Mouse (Mus musculus) hindbrain, embryonic 12.5 days (tissue): ENCODE measurements around the gene Ccdc141. TPM values are rescaled to one million over a fixed set of nuclear protein-coding genes. Genes with fewer than 3 reads are reported as not detected.
"Not testable (repeated sequence)": the region's sequence is repeated elsewhere in the genome, so short reads cannot be mapped to it uniquely, and the experiment has no call there.

Experiments used
- ATAC-seq: fragments of 200-750 bp; cut with Nextera tagmentation; 2 replicates; pipeline ENCODE4 v1.8.0; 2017; ENCODE audit warnings: moderate TSS enrichment; ENCODE audit not compliant: low FRiP score
- H3K27ac ChIP-seq: fragments of 300-500 bp; sonication (generic); 2 replicates; pipeline ENCODE4 v1.5.1; 2016; ENCODE audit warnings: mild to moderate bottlenecking
- H3K27me3 ChIP-seq: fragments of 300-500 bp; sonication (generic); 2 replicates; pipeline ENCODE4 v1.6.1; 2016; ENCODE audit warnings: mild to moderate bottlenecking
- H3K36me3 ChIP-seq: fragments of 300-500 bp; sonication (generic); 2 replicates; pipeline ENCODE4 v1.6.1; 2016; ENCODE audit warnings: mild to moderate bottlenecking
- H3K4me1 ChIP-seq: fragments of 300-500 bp; sonication (generic); 2 replicates; pipeline ENCODE4 v1.6.1; 2016
- H3K4me2 ChIP-seq: fragments of 300-500 bp; sonication (generic); replicated peaks from 2 replicates; pipeline ENCODE4 v1.6.1; 2016; ENCODE audit warnings: mild to moderate bottlenecking
- H3K4me3 ChIP-seq: fragments of 300-500 bp; sonication (generic); 2 replicates; pipeline ENCODE4 v1.5.1; 2016; ENCODE audit warnings: mild to moderate bottlenecking
- H3K9ac ChIP-seq: fragments of 300-500 bp; sonication (generic); 2 replicates; pipeline ENCODE4 v1.6.1; 2016; ENCODE audit warnings: mild to moderate bottlenecking, moderate library complexity
- H3K9me3 ChIP-seq: fragments of 300-500 bp; sonication (generic); replicated peaks from 2 replicates; pipeline ENCODE4 v1.6.1; 2016; ENCODE audit warnings: mild to moderate bottlenecking
- WGBS: fragments of 180-500 bp; shearing (Covaris S2); methylation state at CpG from one replicate; pipeline ENCODE4 v1.1.7; 2016; 5-methylcytosine and 5-hydroxymethylcytosine counted together
- polyA plus RNA-seq: library from polyadenylated mRNA; unstranded; fragments of >200 nt; fragmentation: Nextera tagmentation; extraction: Ambion mirVana; gene quantifications from 2 replicates; pipeline ENCODE4 v1.2.1, GENCODE M21; 2016

Gene Ccdc141
- polyA plus RNA-seq, 1 experiment from 2014 or later, result 5.9 TPM

DNA sequence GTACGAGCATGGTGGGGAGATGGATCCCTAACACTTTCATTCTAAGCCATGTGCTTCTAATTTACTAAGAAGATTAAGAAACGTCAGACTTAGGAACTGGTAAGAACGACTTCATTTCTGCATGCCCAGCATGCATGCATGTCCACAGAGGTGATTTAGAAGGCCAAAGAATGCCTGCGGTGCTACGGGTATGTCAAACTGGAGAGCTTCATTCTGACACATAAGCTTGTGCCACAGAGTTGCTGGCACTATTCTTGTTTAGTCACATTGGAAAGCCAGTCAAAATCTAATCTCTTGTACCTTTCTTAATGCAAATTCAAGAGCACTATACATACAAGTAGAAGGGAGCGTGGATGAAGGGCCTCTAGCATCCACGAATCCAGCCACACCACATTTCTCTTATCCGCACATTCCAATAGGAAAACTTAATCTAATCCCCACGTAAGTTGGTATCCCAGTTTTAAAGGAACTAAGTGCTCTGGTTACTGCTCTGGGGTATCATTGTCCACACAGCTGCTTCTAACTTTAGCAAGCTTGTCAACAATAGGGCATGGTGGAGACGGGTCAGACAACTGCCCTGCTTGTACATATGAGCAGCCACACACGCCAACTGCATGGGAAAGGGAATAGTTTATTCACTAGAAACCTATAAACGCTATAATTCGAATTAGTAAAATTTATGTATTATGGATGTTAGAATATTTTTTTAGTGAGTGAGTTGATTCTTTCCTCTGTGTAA is 136.9 kb downstream of the Ccdc141 start:
- H3K27ac ChIP-seq, result no peak overlapping the region
- H3K9ac ChIP-seq, result no peak overlapping the region
- no peaks in the 10 kb centered on the region for H3K36me3 ChIP-seq
- no peaks in the 10 kb centered on the region for H3K4me1 ChIP-seq
- H3K4me2 ChIP-seq, result no peak overlapping the region
- H3K4me3 ChIP-seq, result no peak overlapping the region
- 85% methylated on average over 13 of the region's 13 CpGs for WGBS
- H3K9me3 ChIP-seq, result no peaks in the 10 kb centered on the region
- no peak for ATAC-seq
- no peaks in the 10 kb centered on the region for H3K27me3 ChIP-seq

DNA sequence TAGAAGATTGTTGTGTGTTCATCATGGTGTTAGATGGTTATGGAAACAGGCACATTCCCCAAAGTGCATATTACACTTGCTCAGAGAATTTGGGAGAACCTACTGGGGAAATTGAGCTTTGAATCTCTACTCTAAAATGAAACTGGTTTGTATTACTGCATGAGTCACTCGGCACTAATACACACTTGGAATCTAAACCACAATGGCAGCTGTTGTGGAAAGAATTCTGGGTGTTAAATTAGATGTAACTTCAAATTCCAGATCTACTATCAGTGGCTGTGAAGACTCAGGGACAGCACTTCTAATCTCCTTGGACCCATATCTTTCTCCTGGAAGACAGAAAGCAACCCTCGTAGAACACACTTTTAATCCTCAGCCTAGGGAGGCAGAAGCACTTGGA is 149.8 kb downstream of the Ccdc141 start:
- no peak overlapping the region for H3K27ac ChIP-seq
- H3K4me3 ChIP-seq, result no peak overlapping the region
- H3K4me2 ChIP-seq, result no peak overlapping the region
- no peaks in the 10 kb centered on the region for H3K4me1 ChIP-seq
- no peaks in the 10 kb centered on the region for H3K9me3 ChIP-seq
- H3K36me3 ChIP-seq, result no peaks in the 10 kb centered on the region
- H3K27me3 ChIP-seq, result no peaks in the 10 kb centered on the region
- WGBS, result 87% methylated on average over 2 of the region's 2 CpGs
- ATAC-seq, result no peak
- H3K9ac ChIP-seq, result no peak overlapping the region

DNA sequence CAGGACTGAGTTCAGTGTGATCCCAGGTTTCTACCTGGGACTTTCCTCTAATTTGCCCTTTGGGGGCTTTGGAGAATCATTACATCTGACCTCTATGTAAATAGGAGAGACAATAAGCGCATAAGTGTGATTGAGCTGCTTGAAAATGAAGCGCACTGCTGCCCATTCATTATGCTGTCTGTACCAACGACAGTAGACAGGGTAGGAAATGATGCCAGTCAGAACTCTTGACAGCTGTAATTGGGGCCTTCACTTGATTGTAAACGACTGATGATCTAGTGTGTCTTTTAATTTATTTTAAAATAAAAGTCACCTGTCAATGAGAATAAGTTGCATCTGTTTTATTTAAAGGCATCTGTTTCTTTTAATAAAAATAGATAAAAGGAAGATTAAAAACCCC is 152.7 kb downstream of the Ccdc141 start:
- Histone ChIP-seq H3K9ac (no peak overlapping the region), H3K4me1 (no peaks in the 10 kb centered on the region), H3K4me2 (no peak overlapping the region), H3K27me3 (no peaks in the 10 kb centered on the region), H3K27ac (no peak overlapping the region), H3K4me3 (no peak overlapping the region), H3K9me3 (no peaks in the 10 kb centered on the region), H3K36me3 (no peaks in the 10 kb centered on the region)
- no peak for ATAC-seq
- 72% methylated on average over 4 of the region's 4 CpGs for WGBS

DNA sequence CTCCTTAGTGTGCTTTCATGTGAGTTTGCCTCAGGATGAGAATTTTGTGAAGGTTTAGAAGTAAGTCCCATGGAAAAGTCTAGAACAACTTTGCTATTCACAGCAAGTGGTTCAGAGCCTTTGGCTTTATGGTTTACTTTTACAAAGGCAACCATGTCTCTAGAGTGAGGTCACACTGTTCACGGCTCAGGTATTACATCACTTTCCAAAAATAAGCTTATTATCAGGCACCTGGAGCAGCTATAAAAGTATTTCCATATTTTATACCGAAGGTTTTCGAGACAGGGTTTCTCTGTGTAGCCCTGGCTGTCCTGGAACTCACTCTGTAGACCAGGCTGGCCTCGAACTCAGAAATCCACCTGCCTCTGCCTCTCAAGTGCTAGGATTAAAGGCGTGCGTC is 157.0 kb downstream of the Ccdc141 start:
- not testable (repeated sequence) for H3K9ac ChIP-seq, ATAC-seq, H3K27me3 ChIP-seq, H3K4me2 ChIP-seq, H3K9me3 ChIP-seq, H3K4me1 ChIP-seq, H3K4me3 ChIP-seq, H3K36me3 ChIP-seq, H3K27ac ChIP-seq
- 89% methylated on average over 6 of the region's 6 CpGs for WGBS

DNA sequence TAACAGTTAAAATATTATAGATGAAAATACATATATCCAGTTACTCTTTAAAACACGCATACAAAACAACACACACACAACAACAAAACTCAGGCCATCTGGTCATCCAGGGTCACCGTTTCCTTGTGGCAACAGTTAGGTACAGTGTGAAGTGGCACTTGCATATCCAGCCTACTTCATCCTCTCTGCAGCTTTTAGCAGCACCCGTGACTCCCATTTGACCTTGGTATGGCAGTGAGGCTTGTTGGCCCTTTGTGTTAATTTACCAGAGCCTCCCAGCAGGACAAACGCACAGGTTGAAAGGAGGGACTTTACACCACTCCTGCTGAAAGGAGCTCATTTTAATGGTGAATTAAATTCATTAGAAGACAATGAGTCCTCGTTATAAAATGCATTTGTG is 158.5 kb downstream of the Ccdc141 start:
- Histone ChIP-seq H3K9me3 (no peaks in the 10 kb centered on the region), H3K9ac (no peak overlapping the region), H3K27ac (no peak overlapping the region), H3K4me2 (no peak overlapping the region), H3K4me1 (no peaks in the 10 kb centered on the region), H3K4me3 (no peak overlapping the region), H3K36me3 (no peaks in the 10 kb centered on the region), H3K27me3 (no peaks in the 10 kb centered on the region)
- no peak for ATAC-seq
- 71% methylated on average over 5 of the region's 5 CpGs for WGBS

DNA sequence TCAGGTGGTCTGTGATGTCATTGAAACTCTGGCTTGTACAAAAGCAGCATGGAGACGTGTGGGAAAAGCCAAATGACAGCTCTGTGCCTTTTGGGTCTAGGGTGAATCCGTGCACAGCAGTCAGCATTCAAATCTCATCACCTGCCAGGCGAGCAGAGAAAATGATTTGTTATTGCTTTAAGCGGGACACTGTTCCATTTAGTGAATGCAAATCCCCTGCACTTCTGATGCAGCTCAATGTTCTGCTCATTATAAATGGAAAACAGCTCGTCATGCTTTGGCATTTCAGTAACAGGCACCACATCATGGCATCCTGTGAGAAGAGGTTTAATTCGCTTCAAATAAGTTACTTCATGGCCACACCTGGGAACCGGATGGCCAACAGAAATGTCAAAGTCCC is 163.4 kb downstream of the Ccdc141 start:
- no peaks in the 10 kb centered on the region for H3K9me3 ChIP-seq
- 68% methylated on average over 7 of the region's 7 CpGs for WGBS
- no peaks in the 10 kb centered on the region for H3K27me3 ChIP-seq
- no peak overlapping the region for H3K9ac ChIP-seq
- no peak overlapping the region for H3K4me3 ChIP-seq
- no peak for ATAC-seq
- no peak overlapping the region for H3K4me2 ChIP-seq
- H3K36me3 ChIP-seq, result no peaks in the 10 kb centered on the region
- no peak overlapping the region for H3K27ac ChIP-seq
- no peaks in the 10 kb centered on the region for H3K4me1 ChIP-seq

DNA sequence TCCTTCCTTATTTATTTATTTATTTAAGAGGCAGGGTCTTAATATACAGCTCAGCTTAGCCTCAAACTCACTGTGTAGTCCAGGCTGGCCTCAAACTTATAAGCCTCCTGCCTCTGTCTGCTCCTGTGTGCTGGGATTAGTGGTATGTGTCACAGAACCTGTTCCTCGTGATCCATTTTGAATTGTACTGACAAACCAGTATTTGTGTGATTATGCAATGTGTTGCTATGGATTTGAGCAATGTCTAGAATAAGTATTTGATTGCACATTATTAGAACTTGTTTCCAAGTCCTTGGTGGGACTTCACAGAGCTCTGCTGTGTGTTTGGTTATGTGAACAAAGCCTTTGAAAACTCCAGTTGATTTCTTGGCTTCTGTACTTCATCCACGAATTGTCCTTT is 167.3 kb downstream of the Ccdc141 start:
- 81% methylated on average over 2 of the region's 2 CpGs for WGBS
- H3K36me3 ChIP-seq, result no peaks in the 10 kb centered on the region
- ATAC-seq, result no peak
- no peak overlapping the region for H3K4me2 ChIP-seq
- H3K4me3 ChIP-seq, result no peak overlapping the region
- H3K9ac ChIP-seq, result no peak overlapping the region
- no peaks in the 10 kb centered on the region for H3K4me1 ChIP-seq
- H3K9me3 ChIP-seq, result no peaks in the 10 kb centered on the region
- H3K27ac ChIP-seq, result no peak overlapping the region
- H3K27me3 ChIP-seq, result no peaks in the 10 kb centered on the region

DNA sequence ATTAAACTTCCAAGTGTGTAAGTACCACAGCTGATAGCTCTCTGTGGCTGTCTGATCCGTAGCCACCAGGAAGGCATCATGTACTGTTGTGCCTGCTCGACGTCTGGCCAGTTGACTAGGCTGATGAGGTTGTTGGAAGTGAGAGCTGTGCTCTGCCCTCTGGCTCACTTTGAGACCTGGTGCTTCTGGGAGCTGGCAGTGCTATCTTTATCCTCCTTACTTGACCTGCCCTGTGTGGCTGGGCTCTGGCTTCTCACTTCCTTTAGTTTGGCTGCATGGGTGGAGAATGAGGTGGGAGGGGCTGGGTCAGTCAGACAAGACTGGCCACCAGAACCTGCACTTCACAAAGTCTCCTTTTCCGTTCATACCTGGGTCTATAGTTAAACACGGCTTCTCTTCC is 172.1 kb downstream of the Ccdc141 start:
- H3K36me3 ChIP-seq, result no peaks in the 10 kb centered on the region
- H3K27ac ChIP-seq, result no peak overlapping the region
- no peaks in the 10 kb centered on the region for H3K4me1 ChIP-seq
- ATAC-seq, result no peak
- no peak overlapping the region for H3K9ac ChIP-seq
- 82% methylated on average over 5 of the region's 5 CpGs for WGBS
- no peaks in the 10 kb centered on the region for H3K9me3 ChIP-seq
- no peaks in the 10 kb centered on the region for H3K27me3 ChIP-seq
- H3K4me2 ChIP-seq, result no peak overlapping the region
- no peak overlapping the region for H3K4me3 ChIP-seq

DNA sequence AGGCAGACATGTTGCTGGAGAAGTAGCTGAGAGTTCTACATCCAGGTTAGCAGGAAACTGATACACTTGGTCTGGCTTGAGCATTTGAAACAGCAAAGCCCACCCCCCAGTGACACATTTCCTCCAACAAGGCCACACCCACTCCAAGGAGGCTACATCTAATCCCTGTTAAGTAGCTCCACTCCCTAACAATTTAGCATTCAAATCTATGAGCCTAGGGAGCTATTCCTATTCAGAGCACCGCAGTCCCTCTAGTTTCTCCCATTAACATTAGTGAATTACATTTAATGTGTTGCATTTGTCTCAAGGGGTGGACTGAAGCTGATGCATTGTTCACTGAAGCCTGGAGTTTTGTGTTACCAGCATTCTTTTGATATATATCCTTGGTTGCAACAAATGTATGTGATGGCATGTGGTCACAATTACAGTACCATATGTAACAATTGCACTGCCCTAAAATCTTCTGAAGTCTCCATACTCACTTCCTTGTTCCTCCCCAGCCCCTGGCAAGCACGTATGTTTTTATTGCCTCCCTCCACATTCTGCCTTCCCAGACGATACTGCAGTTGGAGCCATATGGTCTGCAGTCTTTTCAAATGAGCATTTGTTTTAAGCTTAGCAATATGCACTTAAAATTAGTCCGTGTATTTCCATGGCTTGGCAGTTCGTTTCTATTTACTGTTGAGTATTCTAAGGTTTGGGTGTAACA is 177.8 kb downstream of the Ccdc141 start:
- H3K9ac ChIP-seq, result no peak overlapping the region
- no peaks in the 10 kb centered on the region for H3K36me3 ChIP-seq
- H3K4me3 ChIP-seq, result no peak overlapping the region
- H3K4me1 ChIP-seq, result no peaks in the 10 kb centered on the region
- H3K9me3 ChIP-seq, result no peaks in the 10 kb centered on the region
- H3K27me3 ChIP-seq, result no peaks in the 10 kb centered on the region
- H3K4me2 ChIP-seq, result no peak overlapping the region
- no peak overlapping the region for H3K27ac ChIP-seq
- no peak for ATAC-seq
- WGBS, result 84% methylated on average over 5 of the region's 5 CpGs

DNA sequence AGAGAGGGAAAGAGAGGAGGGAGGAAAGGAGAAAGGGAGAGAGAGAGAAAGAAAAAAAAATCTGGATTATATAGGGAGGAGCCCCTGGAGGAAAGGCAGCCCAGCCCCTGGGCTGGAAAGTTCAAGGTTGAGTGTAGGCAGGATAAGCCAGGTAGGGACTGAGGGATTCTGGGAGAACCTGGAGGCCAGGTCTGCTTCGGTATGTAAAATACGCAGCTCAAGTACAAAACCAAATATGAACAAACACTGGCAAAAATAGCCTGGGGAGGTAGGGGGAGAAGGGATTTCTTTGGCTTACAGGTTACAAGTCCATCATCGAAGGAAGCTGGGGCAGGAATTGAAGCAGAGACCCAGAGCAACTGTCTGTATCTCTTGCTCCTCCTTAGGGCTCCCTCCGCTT is 183.1 kb downstream of the Ccdc141 start:
- 93% methylated on average over 4 of the region's 4 CpGs for WGBS
- H3K27me3 ChIP-seq, result no peaks in the 10 kb centered on the region
- H3K27ac ChIP-seq, result no peak overlapping the region

DNA sequence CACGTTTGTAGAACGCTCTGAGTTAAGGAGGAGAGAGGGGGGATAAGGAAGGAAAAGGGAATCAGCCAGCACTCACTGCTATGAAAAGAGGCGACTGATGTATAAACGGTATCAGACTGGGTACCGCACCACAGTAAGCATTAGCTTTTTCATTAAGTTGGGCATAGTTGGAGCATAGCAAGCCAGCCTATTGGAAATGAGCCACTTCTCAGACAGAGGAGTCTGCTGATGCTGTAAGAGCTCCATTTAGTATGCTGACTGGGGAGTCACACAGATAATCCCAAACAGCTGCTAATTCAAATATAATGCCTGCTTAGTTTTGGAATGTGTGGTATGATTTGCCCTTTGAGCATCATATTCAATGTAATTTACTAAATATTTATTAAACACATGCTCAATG is 186.1 kb downstream of the Ccdc141 start:
- Histone ChIP-seq H3K9me3 (no peaks in the 10 kb centered on the region), H3K4me3 (no peak overlapping the region), H3K36me3 (no peaks in the 10 kb centered on the region), H3K27ac (no peak overlapping the region), H3K27me3 (no peaks in the 10 kb centered on the region), H3K4me1 (no peaks in the 10 kb centered on the region), H3K4me2 (no peak overlapping the region), H3K9ac (no peak overlapping the region)
- 87% methylated on average over 5 of the region's 5 CpGs for WGBS
- ATAC-seq, result no peak

More for the DNA sequence above, 183.1 kb downstream of the Ccdc141 start:
- no peak for ATAC-seq
- no peak overlapping the region for H3K9ac ChIP-seq
- no peaks in the 10 kb centered on the region for H3K4me1 ChIP-seq
- no peak overlapping the region for H3K4me3 ChIP-seq
- no peak overlapping the region for H3K4me2 ChIP-seq
- H3K9me3 ChIP-seq, result no peaks in the 10 kb centered on the region
- no peaks in the 10 kb centered on the region for H3K36me3 ChIP-seq

DNA sequence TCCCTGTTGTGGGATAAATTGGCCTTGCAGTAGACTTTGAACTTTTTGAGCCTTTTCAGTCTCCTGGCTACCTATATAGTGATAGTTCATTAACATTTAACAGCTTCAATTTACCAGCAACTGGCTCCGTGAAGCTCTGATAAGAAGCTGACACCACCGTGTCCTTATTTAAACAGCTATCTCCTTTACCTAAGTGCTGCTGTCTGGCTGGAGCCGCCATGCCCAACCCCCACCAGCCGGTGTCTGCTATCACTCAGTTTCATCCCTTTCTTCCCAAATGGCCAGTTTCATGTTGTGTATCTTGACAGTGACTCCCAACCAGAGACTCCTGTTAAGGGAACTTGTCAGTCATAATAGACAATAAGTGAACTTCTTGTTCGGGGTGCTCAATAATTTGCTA is 186.8 kb downstream of the Ccdc141 start:
- 72% methylated on average over 5 of the region's 5 CpGs for WGBS
- Histone ChIP-seq H3K4me3 (no peak overlapping the region), H3K4me1 (no peaks in the 10 kb centered on the region), H3K27ac (no peak overlapping the region), H3K27me3 (no peaks in the 10 kb centered on the region), H3K9me3 (no peaks in the 10 kb centered on the region), H3K9ac (no peak overlapping the region), H3K36me3 (no peaks in the 10 kb centered on the region), H3K4me2 (no peak overlapping the region)
- no peak for ATAC-seq
